Comparison of ENCODE assay signal across 17 mouse cellular contexts in the genomic region with DNA sequence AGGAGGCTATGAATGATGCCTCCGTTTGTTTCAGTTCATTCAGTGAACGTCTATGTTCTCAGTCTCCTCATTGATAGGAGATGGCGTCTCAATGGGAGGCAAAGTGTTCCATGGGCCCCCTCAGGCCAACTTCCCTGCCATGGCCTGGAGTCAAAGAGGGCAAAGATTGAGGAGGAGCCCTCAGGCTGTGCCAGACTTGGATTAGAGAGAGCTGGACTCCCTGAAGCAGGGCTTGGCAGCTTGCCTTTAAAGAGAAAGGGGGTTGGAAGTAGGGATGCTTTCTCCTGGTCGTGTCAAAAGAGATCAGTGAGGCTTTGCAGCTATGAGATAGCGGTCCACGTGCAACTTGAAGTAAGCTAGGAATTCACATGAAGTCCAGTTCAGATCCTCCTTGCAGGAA.
DNase-seq lines count a peak whose midpoint lies in the region; ATAC-seq lines count a peak whose summit lies in the region.
"Had no signal": no experiment of that assay in that cellular context is flagged by ENCODE, and none has a peak within 500 bp of the region (broad histone marks: within the 10 kb centered on the region; RNA-seq: fewer than 3 reads in every experiment).

No protein-coding gene starts in this region.

- peak; percentile 69 for DNase-seq in adrenal gland, postnatal 10 days
- no peak for DNase-seq in adrenal gland, adult 18-20 months (ENCODE audit: low spot score in 2 of 2)
- peak; percentile 53 for DNase-seq in heart, postnatal 4 days
- DNase-seq in left cerebral cortex, postnatal 4 days: peak; percentile 65
- DNase-seq in left cerebral cortex, postnatal 25 days (ENCODE audit: low spot score in 2 of 2): no peak
- DNase-seq: embryo, embryonic 11 days; gastrocnemius, adult 2 months; liver, embryonic 13.5 days; retina, postnatal 1 day had no signal

- no peak for ATAC-seq in heart, embryonic 11.5 days (replicated peaks; ENCODE audit: insufficient number of reproducible peaks, low FRiP score, low TSS enrichment)
- no peak for ATAC-seq in forebrain, embryonic 12.5 days (ENCODE audit: low FRiP score)
- ATAC-seq: forebrain, embryonic 16.5 days; intestine, postnatal 0 days; lung, postnatal 0 days had no signal

- no peak overlapping the region for H3K9ac ChIP-seq in heart, embryonic 11.5 days (ENCODE audit: low read depth, low read length)
- H3K9ac ChIP-seq in forebrain, embryonic 12.5 days: no peak overlapping the region
- H3K9ac ChIP-seq: liver, embryonic 13.5 days; neural tube, embryonic 15.5 days had no signal

- H3K4me3 ChIP-seq in heart, embryonic 11.5 days (ENCODE audit: low read depth, low read length): no peak overlapping the region
- no peak overlapping the region for H3K4me3 ChIP-seq in brown adipose tissue, adult 24 weeks (ENCODE audit: insufficient read depth, low read depth, low read length)
- H3K4me3 ChIP-seq in forebrain, embryonic 12.5 days (replicated peaks): no peak overlapping the region
- H3K4me3 ChIP-seq: gastrocnemius, adult 2 months; liver, embryonic 13.5 days; neural tube, embryonic 15.5 days had no signal

- WGBS in heart, embryonic 11.5 days (ENCODE audit: insufficient replicate concordance): 65% methylated on average over 6 of the region's 6 CpGs
- WGBS in forebrain, embryonic 12.5 days: 90% methylated on average over 6 of the region's 6 CpGs

- no peaks in the 10 kb centered on the region for H3K27me3 ChIP-seq in heart, embryonic 11.5 days (ENCODE audit: control insufficient read depth, insufficient read depth, low read length)
- no peaks in the 10 kb centered on the region for H3K27me3 ChIP-seq in forebrain, embryonic 12.5 days
- H3K27me3 ChIP-seq: CH12.LX; liver, embryonic 13.5 days; neural tube, embryonic 15.5 days had no signal

- intact Hi-C loops in left cerebral cortex, postnatal 4 days (cut with DNase I): no loop called here
- intact Hi-C loops in left cerebral cortex, postnatal 25 days (cut with DNase I): no loop called here

- H3K9me3 ChIP-seq in heart, embryonic 11.5 days (replicated peaks; ENCODE audit: control insufficient read depth, low read length): no peaks in the 10 kb centered on the region
- H3K9me3 ChIP-seq in forebrain, embryonic 12.5 days: no peaks in the 10 kb centered on the region
- H3K9me3 ChIP-seq: liver, embryonic 13.5 days; neural tube, embryonic 15.5 days had no signal

- H3K4me1 ChIP-seq in heart, embryonic 11.5 days (ENCODE audit: control insufficient read depth, insufficient read depth, low read length): peaks cover 15% of the 10 kb centered on the region
- H3K4me1 ChIP-seq in brown adipose tissue, adult 24 weeks (ENCODE audit: control insufficient read depth, insufficient read depth, insufficient read length, low read length): peaks cover 19% of the 10 kb centered on the region
- no peaks in the 10 kb centered on the region for H3K4me1 ChIP-seq in forebrain, embryonic 12.5 days
- H3K4me1 ChIP-seq: neural tube, embryonic 15.5 days had no signal

- no peak overlapping the region for H3K4me2 ChIP-seq in heart, embryonic 11.5 days
- H3K4me2 ChIP-seq in forebrain, embryonic 12.5 days: no peak overlapping the region
- H3K4me2 ChIP-seq: liver, embryonic 13.5 days; neural tube, embryonic 15.5 days had no signal

- no peaks in the 10 kb centered on the region for H3K36me3 ChIP-seq in heart, embryonic 11.5 days (ENCODE audit: control insufficient read depth, insufficient read depth, low read length)
- H3K36me3 ChIP-seq in forebrain, embryonic 12.5 days (replicated peaks): no peaks in the 10 kb centered on the region
- H3K36me3 ChIP-seq: liver, embryonic 13.5 days; neural tube, embryonic 15.5 days had no signal

- no peak overlapping the region for H3K27ac ChIP-seq in heart, embryonic 11.5 days (ENCODE audit: low read depth, low read length)
- H3K27ac ChIP-seq in brown adipose tissue, adult 24 weeks (replicated peaks; ENCODE audit: low read depth, low read length): peak overlapping the region; percentile 71
- no peak overlapping the region for H3K27ac ChIP-seq in forebrain, embryonic 12.5 days
- H3K27ac ChIP-seq: gastrocnemius, adult 2 months; neural tube, embryonic 15.5 days had no signal

Comparison
In these comparisons a context has a peak if more than half of its experiments do, and no peak if none do; other contexts are left out.
1. DNase-seq: peak in adrenal gland, postnatal 10 days (single experiment), heart, postnatal 4 days (single experiment) and left cerebral cortex, postnatal 4 days (single experiment); none in adrenal gland, adult 18-20 months (0 of 2) and left cerebral cortex, postnatal 25 days (0 of 2).